Mouse (Mus musculus) megakaryocyte, adult 5-6 weeks (primary cell): Measurements from ENCODE around the gene Lactb. TPM values are rescaled to one million over a fixed set of nuclear protein-coding genes. Genes with fewer than 3 reads are reported as not detected.

ENCODE experiments used
- total RNA-seq, 2 experiments: library from RNA; stranded (forward) in 1 of 2; stranded (reverse) in 1 of 2; fragments of 153-499, 151-499 nt in 1 of 2; fragments of 221-1000, 200-1000 nt in 1 of 2; gene quantifications; 2 replicates each; pipeline versions ENCODE4 v1.2.3 to v1.2.4; 2015 to 2017

Lactb gene
- total RNA-seq, 2 experiments from 2014 or later, result 44.6 to 52.5 TPM

Other genes starting within 250 kb of the Lactb start
- 9.7 and 10.6 TPM in 2 replicates for gene Aph1b, start 180.0 kb downstream of the Lactb start, total RNA-seq (2015)
- gene Aph1b, start 180.0 kb downstream of the Lactb start, total RNA-seq (2017), result 7.0 and 7.8 TPM in 2 replicates
- gene Gm10647, start 178.4 kb downstream of the Lactb start, total RNA-seq (2015), result 0.22 TPM in 1 of 2 replicates, not detected in the other
- gene Gm10647, start 178.4 kb downstream of the Lactb start, total RNA-seq (2017), result 0.48 TPM in 1 of 2 replicates, not detected in the other
- 25.0 and 31.4 TPM in 2 replicates for gene Aph1c, start 140.8 kb downstream of the Lactb start, total RNA-seq (2015)
- 8.4 and 9.6 TPM in 2 replicates for gene Aph1c, start 140.8 kb downstream of the Lactb start, total RNA-seq (2017)
- 78.2 and 82.1 TPM in 2 replicates for gene Rab8b, start 55.8 kb downstream of the Lactb start, total RNA-seq (2015)
- gene Rab8b, start 55.8 kb downstream of the Lactb start, total RNA-seq (2017), result 141 and 154 TPM in 2 replicates
- gene Rps27l, start 29.4 kb downstream of the Lactb start, total RNA-seq (2015), result 368 and 391 TPM in 2 replicates
- gene Rps27l, start 29.4 kb downstream of the Lactb start, total RNA-seq (2017), result 149 and 154 TPM in 2 replicates
- 27.3 and 27.9 TPM in 2 replicates for gene Tpm1, start 73.9 kb upstream of the Lactb start, total RNA-seq (2015)
- 34.1 and 39.8 TPM in 2 replicates for gene Tpm1, start 73.9 kb upstream of the Lactb start, total RNA-seq (2017)